8 mouse cellular contexts compared by ENCODE assay signal in genomic region chr10:8518141-8519013, GRCm38 (mm10). TPM values are rescaled to one million over a fixed set of nuclear protein-coding genes. Genes with fewer than 3 reads are reported as not detected.
DNase-seq lines count a peak whose midpoint lies in the region; ATAC-seq and TF ChIP-seq lines count a peak whose summit lies in the region.

Gene Ust (minus strand): TSS chr10:8518825.

- ATAC-seq in heart, embryonic 13.5 days (ENCODE audit: extremely low read depth, insufficient number of reproducible peaks, low FRiP score, low TSS enrichment), result peak; percentile 75
- peak; percentile 95 for ATAC-seq in kidney, embryonic 16.5 days (ENCODE audit: low FRiP score, low TSS enrichment)
- ATAC-seq in liver, embryonic 13.5 days (ENCODE audit: low read depth), result peak; percentile 74
- peak; percentile 95 for ATAC-seq in stomach, embryonic 16.5 days (ENCODE audit: insufficient read depth, low FRiP score)

- no peaks in the 10 kb centered on the region for H3K36me3 ChIP-seq in forebrain, embryonic 10.5 days (replicated peaks)
- H3K36me3 ChIP-seq in heart, embryonic 13.5 days, result no peaks in the 10 kb centered on the region
- no peaks in the 10 kb centered on the region for H3K36me3 ChIP-seq in kidney, embryonic 16.5 days (ENCODE audit: insufficient read depth, low read length)
- H3K36me3 ChIP-seq in liver, embryonic 13.5 days, result no peaks in the 10 kb centered on the region
- H3K36me3 ChIP-seq in stomach, embryonic 16.5 days (ENCODE audit: control insufficient read depth, insufficient read depth, low read length), result no peaks in the 10 kb centered on the region

- no peak within 1 kb of the TSS; the same call in 1 of the 2 replicates for H3K27ac ChIP-seq in bone marrow, adult 2 months (ENCODE audit: control insufficient read depth, insufficient read depth, low read depth, low read length, poor library complexity)
- peak within 1 kb of the TSS; percentile 91 for H3K27ac ChIP-seq in forebrain, embryonic 10.5 days
- peak within 1 kb of the TSS; percentile 48 for H3K27ac ChIP-seq in heart, embryonic 13.5 days (replicated peaks)
- peak within 1 kb of the TSS; percentile 77 for H3K27ac ChIP-seq in kidney, embryonic 16.5 days (ENCODE audit: low read length)
- H3K27ac ChIP-seq in liver, embryonic 13.5 days, result no peak within 1 kb of the TSS
- peak within 1 kb of the TSS; percentile 80 for H3K27ac ChIP-seq in stomach, embryonic 16.5 days (ENCODE audit: low read length)

- TF ChIP-seq CTCF in bone marrow, adult 2 months (IDR thresholded peaks at IDR 0.05; ENCODE audit: control insufficient read depth, insufficient read depth, low read length), result no peak

- peak; percentile 42 to 43 for DNase-seq in B cell, adult 2 months
- DNase-seq in forebrain, embryonic 10.5 days (ENCODE audit: extremely low spot score, low spot score), result peak; percentile 85
- peak; percentile 15 for DNase-seq in liver, embryonic 13.5 days
- peak; percentile 46 to 49 for DNase-seq in natural killer cell, adult 2 months (ENCODE audit: low spot score in 2 of 2)

- under 1% methylated on average over 71 of the region's 78 CpGs for WGBS in bone marrow, adult 2 months
- 0% methylated on average over 59 of the region's 78 CpGs for WGBS in forebrain, embryonic 10.5 days
- under 1% methylated on average over 71 of the region's 78 CpGs for WGBS in heart, embryonic 13.5 days
- WGBS in kidney, embryonic 16.5 days, result 0% methylated on average over 56 of the region's 78 CpGs
- WGBS in liver, embryonic 13.5 days (ENCODE audit: insufficient replicate concordance), result 2% methylated on average over 62 of the region's 78 CpGs
- 1% methylated on average over 70 of the region's 78 CpGs for WGBS in stomach, embryonic 16.5 days

- H3K27me3 ChIP-seq in forebrain, embryonic 10.5 days (ENCODE audit: poor library complexity, severe bottlenecking), result peaks cover 50% of the 10 kb centered on the region
- peaks cover 49% of the 10 kb centered on the region for H3K27me3 ChIP-seq in heart, embryonic 13.5 days (replicated peaks)
- peaks cover 8% of the 10 kb centered on the region for H3K27me3 ChIP-seq in kidney, embryonic 16.5 days (ENCODE audit: insufficient read depth, low read length)
- H3K27me3 ChIP-seq in liver, embryonic 13.5 days, result peaks cover 52% of the 10 kb centered on the region
- H3K27me3 ChIP-seq in stomach, embryonic 16.5 days (ENCODE audit: control insufficient read depth, insufficient read depth, low read length), result no peaks in the 10 kb centered on the region

- no peaks in the 10 kb centered on the region for H3K9me3 ChIP-seq in forebrain, embryonic 10.5 days
- H3K9me3 ChIP-seq in heart, embryonic 13.5 days, result no peaks in the 10 kb centered on the region
- H3K9me3 ChIP-seq in kidney, embryonic 16.5 days (ENCODE audit: low read length), result no peaks in the 10 kb centered on the region
- H3K9me3 ChIP-seq in liver, embryonic 13.5 days (replicated peaks), result no peaks in the 10 kb centered on the region
- 0 out of 2 replicates have a peak, but pooled peaks cover 4% of the 10 kb centered on the region for H3K9me3 ChIP-seq in stomach, embryonic 16.5 days (replicated peaks; ENCODE audit: control insufficient read depth, low read length)

- no peaks in the 10 kb centered on the region; the same call in 1 of the 2 replicates for H3K4me1 ChIP-seq in bone marrow, adult 2 months (ENCODE audit: control insufficient read depth, insufficient read depth, low read length)
- peaks cover 29% of the 10 kb centered on the region for H3K4me1 ChIP-seq in forebrain, embryonic 10.5 days
- peaks cover 13% of the 10 kb centered on the region for H3K4me1 ChIP-seq in heart, embryonic 13.5 days
- H3K4me1 ChIP-seq in kidney, embryonic 16.5 days (ENCODE audit: insufficient read depth, low read length), result peaks cover 27% of the 10 kb centered on the region
- peaks cover 5% of the 10 kb centered on the region; the same call in 1 of the 2 replicates for H3K4me1 ChIP-seq in liver, embryonic 13.5 days (replicated peaks)
- peaks cover 4% of the 10 kb centered on the region; the same call in 1 of the 2 replicates for H3K4me1 ChIP-seq in stomach, embryonic 16.5 days (ENCODE audit: control insufficient read depth, insufficient read depth, low read length)

- H3K4me2 ChIP-seq in heart, embryonic 13.5 days, result peak within 1 kb of the TSS; percentile 92
- peak within 1 kb of the TSS; percentile 87 for H3K4me2 ChIP-seq in kidney, embryonic 16.5 days (replicated peaks; ENCODE audit: low read depth, low read length)
- peak within 1 kb of the TSS; percentile 67 for H3K4me2 ChIP-seq in liver, embryonic 13.5 days
- H3K4me2 ChIP-seq in stomach, embryonic 16.5 days (ENCODE audit: low read depth, low read length), result peak within 1 kb of the TSS; percentile 89

- peak within 1 kb of the TSS; percentile 86 for H3K9ac ChIP-seq in heart, embryonic 13.5 days
- peak within 1 kb of the TSS; percentile 75 for H3K9ac ChIP-seq in kidney, embryonic 16.5 days (replicated peaks; ENCODE audit: low read length)
- peak within 1 kb of the TSS; percentile 36; the same call in 1 of the 2 replicates for H3K9ac ChIP-seq in liver, embryonic 13.5 days
- peak within 1 kb of the TSS; percentile 80 for H3K9ac ChIP-seq in stomach, embryonic 16.5 days (ENCODE audit: low read length)

- no peak for TF ChIP-seq POLR2A in bone marrow, adult 2 months (IDR thresholded peaks at IDR 0.05; ENCODE audit: borderline replicate concordance, control insufficient read depth, low read depth, low read length)

- peak within 1 kb of the TSS; percentile 73 for H3K4me3 ChIP-seq in bone marrow, adult 2 months (replicated peaks; ENCODE audit: control insufficient read depth, low read depth, low read length)
- peak within 1 kb of the TSS; percentile 85 for H3K4me3 ChIP-seq in forebrain, embryonic 10.5 days
- H3K4me3 ChIP-seq in heart, embryonic 13.5 days, result peak within 1 kb of the TSS; percentile 84
- H3K4me3 ChIP-seq in kidney, embryonic 16.5 days (ENCODE audit: low read length), result peak within 1 kb of the TSS; percentile 64
- H3K4me3 ChIP-seq in liver, embryonic 13.5 days (replicated peaks), result peak within 1 kb of the TSS; percentile 58
- H3K4me3 ChIP-seq in stomach, embryonic 16.5 days (replicated peaks; ENCODE audit: low read length), result peak within 1 kb of the TSS; percentile 83

RNA-seq across cellular contexts. Expression of gene Ust, which starts in this region (rescaled TPM):
- 0.27 and 0.47 TPM in 2 replicates for polyA plus RNA-seq in bone marrow, adult 2 months (2011; ENCODE audit: insufficient read depth, insufficient read length, low replicate concordance, missing spikeins)
- polyA plus RNA-seq in forebrain, embryonic 10.5 days (2016; fragmentation: Nextera tagmentation; extraction: Ambion mirVana), result 2.2 TPM in 2 replicates
- 1.6 and 1.8 TPM in 2 replicates for polyA plus RNA-seq in heart, embryonic 13.5 days (2015; fragmentation: Nextera tagmentation; extraction: Ambion mirVana)
- polyA plus RNA-seq in kidney, embryonic 16.5 days (2015; fragmentation: Nextera tagmentation; extraction: Ambion mirVana), result 4.9 and 5.2 TPM in 2 replicates
- 0.51 and 0.67 TPM in 2 replicates for polyA plus RNA-seq in liver, embryonic 13.5 days (2015; fragmentation: Nextera tagmentation; extraction: Ambion mirVana)
- polyA plus RNA-seq in stomach, embryonic 16.5 days (2015; fragmentation: Nextera tagmentation; extraction: Ambion mirVana), result 3.4 TPM in 2 replicates

Comparison
In these comparisons a context has a peak if more than half of its experiments do, and no peak if none do; other contexts are left out.
1. Peak in DNase-seq, ATAC-seq, H3K4me3 ChIP-seq, H3K9ac ChIP-seq and H3K4me2 ChIP-seq in liver, embryonic 13.5 days; RNA of the gene not detected or under 1 TPM.
2. DNase-seq: peak in every context shown above with its lines; median percentile 85 in forebrain, embryonic 10.5 days; 48 in natural killer cell, adult 2 months; 42 in B cell, adult 2 months; 15 in liver, embryonic 13.5 days.
3. H3K27ac ChIP-seq: peak in forebrain, embryonic 10.5 days (single experiment), heart, embryonic 13.5 days (single experiment), kidney, embryonic 16.5 days (single experiment) and stomach, embryonic 16.5 days (single experiment); none in bone marrow, adult 2 months (single experiment) and liver, embryonic 13.5 days (single experiment).
4. H3K9ac ChIP-seq: peak in every context shown above with its lines; median percentile 86 in heart, embryonic 13.5 days; 80 in stomach, embryonic 16.5 days; 75 in kidney, embryonic 16.5 days; 36 in liver, embryonic 13.5 days.
5. Peak in every context shown above with its lines, with median percentiles within 50 percentile points of each other: H3K4me3 ChIP-seq, ATAC-seq and H3K4me2 ChIP-seq.